Mouse (Mus musculus) midbrain, embryonic 12.5 days (tissue): ENCODE measurements around the gene Nqo2. TPM values are rescaled to one million over a fixed set of nuclear protein-coding genes. Genes with fewer than 3 reads are reported as not detected.

ENCODE experiments used
- polyA plus RNA-seq: library from polyadenylated mRNA; unstranded; fragments of >200 nt; fragmentation: Nextera tagmentation; extraction: Ambion mirVana; gene quantifications from 2 replicates; pipeline ENCODE4 v1.2.1, GENCODE M21; 2016

Gene Nqo2
- polyA plus RNA-seq, 1 experiment from 2014 or later, result 11.9 TPM

Other genes with a start within 250 kb of the Nqo2 start
- gene Serpinb6e, start 121.3 kb upstream of the Nqo2 start, polyA plus RNA-seq, result not detected in 2 replicates
- 0.34 TPM in 1 of 2 replicates, not detected in the other for gene Serpinb6c, start 59.0 kb upstream of the Nqo2 start, polyA plus RNA-seq
- 9.6 and 9.7 TPM in 2 replicates for gene Ripk1, start 37.7 kb downstream of the Nqo2 start, polyA plus RNA-seq
- gene Serpinb6a, start 38.1 kb downstream of the Nqo2 start, polyA plus RNA-seq, result 31.2 and 40.1 TPM in 2 replicates
- gene Bphl, start 72.9 kb downstream of the Nqo2 start, polyA plus RNA-seq, result 31.4 and 31.9 TPM in 2 replicates
- gene Tubb2a, start 113.3 kb downstream of the Nqo2 start, polyA plus RNA-seq, result 609 and 668 TPM in 2 replicates
- 380 and 432 TPM in 2 replicates for gene Tubb2b, start 165.8 kb downstream of the Nqo2 start, polyA plus RNA-seq
- 109 and 118 TPM in 2 replicates for gene Psmg4, start 198.3 kb downstream of the Nqo2 start, polyA plus RNA-seq